Mouse (Mus musculus) heart, embryonic 10.5 days (tissue): ENCODE results near the gene Psmd1. TPM values are rescaled to one million over a fixed set of nuclear protein-coding genes. Genes with fewer than 3 reads are reported as not detected.

Experiments used
- DNase-seq: peaks from one replicate; pipeline ENCODE4 v3.0.0-alpha.2; 2017; ENCODE audit warnings: low spot score
- H3K27ac ChIP-seq: fragments of 300-500 bp; sonication (generic); 2 replicates; pipeline ENCODE4 v1.5.1; 2016; ENCODE audit warnings: mild to moderate bottlenecking
- H3K27me3 ChIP-seq: fragments of 300-500 bp; sonication (generic); 2 replicates; pipeline ENCODE4 v1.6.1; 2016; ENCODE audit warnings: mild to moderate bottlenecking; ENCODE audit not compliant: poor library complexity, insufficient read depth, severe bottlenecking
- H3K36me3 ChIP-seq: fragments of 300-500 bp; sonication (generic); 2 replicates; pipeline ENCODE4 v1.6.1; 2016; ENCODE audit warnings: mild to moderate bottlenecking, moderate library complexity
- H3K4me1 ChIP-seq: fragments of 300-500 bp; sonication (generic); 2 replicates; pipeline ENCODE4 v1.6.1; 2016; ENCODE audit warnings: mild to moderate bottlenecking
- H3K4me3 ChIP-seq: fragments of 300-500 bp; sonication (generic); 2 replicates; pipeline ENCODE4 v1.5.1; 2016; ENCODE audit warnings: mild to moderate bottlenecking, moderate library complexity
- H3K9me3 ChIP-seq: fragments of 300-500 bp; sonication (generic); 2 replicates; pipeline ENCODE4 v1.6.1; 2016; ENCODE audit warnings: mild to moderate bottlenecking, moderate library complexity
- WGBS: fragments of 180-500 bp; shearing (Covaris S2); methylation state at CpG from one replicate; pipeline ENCODE4 v1.1.7; 2016; 5-methylcytosine and 5-hydroxymethylcytosine counted together
- polyA plus RNA-seq: library from polyadenylated mRNA; unstranded; fragments of >200 nt; fragmentation: Nextera tagmentation; extraction: Ambion mirVana; gene quantifications from 2 replicates; pipeline ENCODE4 v1.2.1, GENCODE M21; 2016

Gene Psmd1
- polyA plus RNA-seq, 1 experiment from 2014 or later = 198 TPM

DNA sequence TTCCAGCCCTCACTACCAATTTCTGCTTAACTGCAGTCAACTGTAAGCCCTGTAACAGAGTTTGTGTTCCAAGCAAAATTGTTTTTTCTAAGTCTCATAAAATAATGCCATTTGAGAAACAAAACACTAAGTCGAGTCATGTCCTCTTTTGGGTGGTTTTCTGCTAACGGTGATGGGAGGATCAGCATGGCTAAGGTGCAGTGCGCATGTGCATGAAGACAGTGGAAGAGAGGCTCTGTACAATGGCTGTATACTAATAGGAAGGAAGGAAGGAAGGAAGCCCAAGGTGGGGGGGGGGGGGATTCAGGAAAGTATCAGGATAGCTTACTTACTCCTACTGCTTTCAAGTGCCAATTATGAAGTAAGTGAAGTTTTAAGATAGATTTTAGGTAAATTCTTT lies 50.0 kb downstream of the Psmd1 start:
- H3K4me3 ChIP-seq = no peak overlapping the region
- no peaks in the 10 kb centered on the region for H3K9me3 ChIP-seq
- no peaks in the 10 kb centered on the region for H3K27me3 ChIP-seq
- no peak overlapping the region for H3K27ac ChIP-seq
- no peak for DNase-seq
- H3K36me3 ChIP-seq = peaks cover 37% of the 10 kb centered on the region
- 87% methylated on average over 3 of the region's 3 CpGs for WGBS
- H3K4me1 ChIP-seq = no peaks in the 10 kb centered on the region

GRCm38 (mm10) chr1:86119549-86119948 lies 55.4 kb downstream of the Psmd1 start:
- Histone ChIP-seq H3K27me3 (no peaks in the 10 kb centered on the region), H3K9me3 (no peaks in the 10 kb centered on the region), H3K4me3 (no peak overlapping the region), H3K36me3 (peaks cover 78% of the 10 kb centered on the region), H3K4me1 (no peaks in the 10 kb centered on the region), H3K27ac (no peak overlapping the region)
- DNase-seq = no peak
- 89% methylated on average over 4 of the region's 4 CpGs for WGBS

DNA sequence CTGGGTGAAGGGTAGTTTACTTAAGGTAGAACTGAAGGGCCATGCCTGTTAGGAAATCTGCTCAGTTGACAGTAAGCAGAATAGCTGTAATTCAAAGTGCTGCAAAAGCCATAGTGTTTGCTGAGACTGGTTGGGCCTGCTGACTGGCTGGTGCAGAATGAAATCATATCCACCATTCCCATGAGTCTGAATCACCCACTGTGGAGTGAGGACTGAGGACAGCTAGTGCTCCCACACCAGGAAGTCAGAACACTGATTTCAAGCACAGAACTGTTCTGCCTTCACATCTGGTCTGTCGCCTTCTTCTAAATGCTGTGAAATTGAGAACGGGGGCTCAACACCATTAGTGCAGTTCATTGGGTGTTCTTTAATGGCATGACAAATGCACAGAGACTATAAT lies 61.8 kb downstream of the Psmd1 start:
- WGBS = 93% methylated on average over 2 of the region's 2 CpGs
- Histone ChIP-seq H3K36me3 (peaks cover 92% of the 10 kb centered on the region), H3K27me3 (no peaks in the 10 kb centered on the region), H3K4me1 (no peaks in the 10 kb centered on the region), H3K4me3 (no peak overlapping the region), H3K27ac (no peak overlapping the region), H3K9me3 (no peaks in the 10 kb centered on the region)
- DNase-seq = no peak

GRCm38 (mm10) chr1:86133337-86133736 lies 69.2 kb downstream of the Psmd1 start, which contains the start of gene Gm21972:
TSS of gene Gm21972 (plus strand) at chr1:86133637.
- H3K27ac ChIP-seq = no peak within 1 kb of the TSS
- no peak for DNase-seq
- no peak within 1 kb of the TSS for H3K4me3 ChIP-seq
- WGBS = 92% methylated on average over 4 of the region's 4 CpGs
- no peaks in the 10 kb centered on the region for H3K9me3 ChIP-seq
- no peaks in the 10 kb centered on the region for H3K4me1 ChIP-seq
- H3K27me3 ChIP-seq = no peaks in the 10 kb centered on the region
- peaks cover 88% of the 10 kb centered on the region for H3K36me3 ChIP-seq

GRCm38 (mm10) chr1:86135315-86135714 lies 71.1 kb downstream of the Psmd1 start:
- Histone ChIP-seq H3K9me3 (no peaks in the 10 kb centered on the region), H3K27me3 (no peaks in the 10 kb centered on the region), H3K27ac (no peak overlapping the region), H3K4me1 (no peaks in the 10 kb centered on the region), H3K36me3 (peaks cover 88% of the 10 kb centered on the region), H3K4me3 (no peak overlapping the region)
- 94% methylated on average over 6 of the region's 6 CpGs for WGBS
- DNase-seq = no peak

- Histone ChIP-seq H3K27me3 (no peaks in the 10 kb centered on the region), H3K4me3 (no peak overlapping the region), H3K4me1 (peaks cover 5% of the 10 kb centered on the region; the same call in 1 of the 2 replicates), H3K36me3 (peaks cover 57% of the 10 kb centered on the region), H3K27ac (no peak overlapping the region), H3K9me3 (no peaks in the 10 kb centered on the region)
- WGBS = 75% methylated on average over 3 of the region's 3 CpGs
- DNase-seq = no peak
Measured at GRCm38 (mm10) chr1:86141081-86141480, 76.9 kb downstream of the Psmd1 start.

DNA sequence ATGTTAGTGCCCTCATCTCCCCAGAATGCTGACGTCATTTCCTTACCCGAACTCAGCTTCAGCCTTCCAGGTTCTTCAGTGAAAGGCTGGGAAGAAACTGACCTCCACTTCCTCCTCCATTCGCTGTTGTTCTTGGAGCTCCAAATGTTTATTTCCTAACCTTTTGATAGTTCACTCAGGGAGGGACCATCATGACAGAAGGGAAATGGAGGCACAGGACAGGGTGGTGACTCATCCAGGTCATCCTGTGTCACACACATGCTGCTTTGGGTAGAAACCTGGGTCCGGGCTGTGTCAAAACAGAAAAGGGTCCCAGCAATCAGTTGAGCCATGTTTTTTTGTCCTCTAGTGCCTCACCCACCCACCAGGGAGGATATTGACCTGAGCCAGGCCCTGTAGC lies 79.0 kb downstream of the Psmd1 start:
- DNase-seq = no peak
- 73% methylated on average over 4 of the region's 4 CpGs for WGBS
- H3K27ac ChIP-seq = no peak overlapping the region
- no peaks in the 10 kb centered on the region for H3K9me3 ChIP-seq
- H3K4me1 ChIP-seq = peaks cover 5% of the 10 kb centered on the region; the same call in 1 of the 2 replicates
- no peaks in the 10 kb centered on the region for H3K27me3 ChIP-seq
- peaks cover 38% of the 10 kb centered on the region for H3K36me3 ChIP-seq
- no peak overlapping the region for H3K4me3 ChIP-seq

DNA sequence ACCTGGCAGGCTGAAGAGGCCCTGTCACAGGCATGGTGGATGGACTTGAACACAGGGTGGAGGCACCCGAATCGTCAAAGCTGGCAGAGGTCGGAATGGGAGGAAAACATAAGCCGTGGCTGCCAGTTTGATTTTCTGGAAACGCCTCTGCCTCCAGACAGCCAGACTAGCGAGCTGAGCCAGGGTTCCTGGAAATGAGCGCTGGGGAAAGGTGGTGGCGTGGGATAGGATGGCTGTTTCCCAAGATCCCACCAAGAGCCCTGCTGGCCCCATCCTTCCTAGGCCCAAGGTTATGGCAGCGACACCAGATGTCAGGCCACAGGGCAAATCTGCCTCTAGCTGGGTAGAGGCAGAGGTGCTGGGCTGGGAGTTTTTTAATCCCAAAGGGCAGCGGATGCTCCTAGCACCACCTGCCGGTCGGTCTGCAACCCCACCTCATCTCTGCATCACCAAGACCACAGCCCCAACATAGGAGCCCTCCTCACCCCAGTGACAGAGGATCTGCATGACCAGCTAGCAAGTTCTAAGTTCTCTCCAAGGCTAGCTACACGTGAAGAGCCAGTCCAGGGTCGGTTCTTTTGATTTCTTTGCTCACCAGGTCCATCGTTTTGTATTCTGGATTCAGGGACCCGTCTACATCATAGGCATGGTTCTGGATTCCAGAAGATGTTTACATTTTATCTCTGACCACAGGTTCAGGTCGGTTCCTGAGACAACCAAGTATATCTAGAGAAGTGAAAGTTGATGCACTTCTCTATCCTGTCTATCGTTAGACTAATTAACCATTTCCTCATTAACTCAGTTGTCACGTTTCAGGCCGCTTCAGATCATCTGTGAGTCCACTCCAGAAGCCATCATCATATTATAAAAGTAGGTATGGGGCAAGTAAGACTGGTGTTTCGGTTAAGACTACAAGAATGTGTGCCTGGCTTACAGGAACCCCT lies 80.1 kb downstream of the Psmd1 start:
- H3K4me3 ChIP-seq = no peak overlapping the region
- H3K9me3 ChIP-seq = no peaks in the 10 kb centered on the region
- H3K27ac ChIP-seq = no peak overlapping the region
- DNase-seq = no peak
- peaks cover 5% of the 10 kb centered on the region; the same call in 1 of the 2 replicates for H3K4me1 ChIP-seq
- 74% methylated on average over 21 of the region's 21 CpGs for WGBS
- no peaks in the 10 kb centered on the region for H3K27me3 ChIP-seq
- peaks cover 27% of the 10 kb centered on the region for H3K36me3 ChIP-seq

- 82% methylated on average over 5 of the region's 5 CpGs for WGBS
- H3K4me3 ChIP-seq = no peak overlapping the region
- H3K9me3 ChIP-seq = no peaks in the 10 kb centered on the region
- H3K36me3 ChIP-seq = 0 out of 2 replicates have a peak, but pooled peaks cover 9% of the 10 kb centered on the region
- DNase-seq = no peak
- H3K27me3 ChIP-seq = no peaks in the 10 kb centered on the region
- H3K27ac ChIP-seq = no peak overlapping the region
- H3K4me1 ChIP-seq = peaks cover 5% of the 10 kb centered on the region; the same call in 1 of the 2 replicates
Measured at GRCm38 (mm10) chr1:86146293-86146692, 82.1 kb downstream of the Psmd1 start.

- no peak for DNase-seq
- Histone ChIP-seq H3K27me3 (no peaks in the 10 kb centered on the region), H3K27ac (no peak overlapping the region), H3K36me3 (0 out of 2 replicates have a peak, but pooled peaks cover 6% of the 10 kb centered on the region), H3K4me3 (no peak overlapping the region), H3K9me3 (no peaks in the 10 kb centered on the region), H3K4me1 (peaks cover under 1% of the 10 kb centered on the region; the same call in 1 of the 2 replicates)
- WGBS = 83% methylated on average over 5 of the region's 5 CpGs
Measured at GRCm38 (mm10) chr1:86147557-86147956, 83.4 kb downstream of the Psmd1 start.

DNA sequence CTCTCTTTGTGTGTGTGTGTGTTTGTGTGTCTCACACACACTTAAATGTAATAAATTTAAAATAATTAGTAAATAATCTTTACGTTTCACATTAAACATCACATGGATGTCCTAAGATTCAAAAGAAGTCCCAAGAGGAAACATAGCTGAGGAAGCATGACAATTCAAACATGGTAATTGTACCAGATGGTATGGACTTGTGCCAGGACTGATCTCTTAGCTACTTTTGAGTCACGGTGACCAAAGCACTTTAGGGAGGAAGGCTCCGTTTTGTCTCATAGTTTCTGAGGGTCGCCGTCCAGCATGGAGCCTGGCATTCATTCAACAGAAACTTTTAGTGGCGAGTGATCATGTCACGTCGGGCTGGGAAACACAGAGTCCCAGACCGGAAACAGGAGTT lies 84.0 kb downstream of the Psmd1 start:
- Histone ChIP-seq H3K4me1 (no peaks in the 10 kb centered on the region), H3K27me3 (no peaks in the 10 kb centered on the region), H3K36me3 (0 out of 2 replicates have a peak, but pooled peaks cover 4% of the 10 kb centered on the region), H3K27ac (no peak overlapping the region), H3K4me3 (no peak overlapping the region), H3K9me3 (no peaks in the 10 kb centered on the region)
- DNase-seq = no peak
- 80% methylated on average over 9 of the region's 9 CpGs for WGBS

DNA sequence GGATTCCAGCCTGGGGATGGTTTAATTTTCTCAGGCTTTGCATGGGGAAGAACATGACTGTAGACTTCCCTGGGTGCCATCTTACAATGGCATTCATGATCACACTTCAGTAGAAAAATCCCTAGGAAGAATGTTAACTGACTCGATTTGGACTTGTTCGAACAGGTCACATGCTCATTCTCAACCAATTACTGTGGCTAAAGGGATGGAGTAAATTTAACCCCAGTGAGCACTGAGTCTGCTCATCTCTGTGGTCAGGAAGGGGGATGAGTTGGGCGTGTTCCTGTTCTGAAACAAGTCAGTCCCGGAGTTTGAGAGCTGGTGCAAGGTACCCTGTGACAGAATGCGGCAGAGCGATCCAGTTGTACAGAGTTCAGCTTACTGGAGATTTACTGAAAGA lies 86.7 kb downstream of the Psmd1 start:
- H3K36me3 ChIP-seq = no peaks in the 10 kb centered on the region
- H3K27ac ChIP-seq = no peak overlapping the region
- H3K4me3 ChIP-seq = no peak overlapping the region
- 80% methylated on average over 6 of the region's 6 CpGs for WGBS
- H3K4me1 ChIP-seq = peaks cover 10% of the 10 kb centered on the region
- no peaks in the 10 kb centered on the region for H3K9me3 ChIP-seq
- no peaks in the 10 kb centered on the region for H3K27me3 ChIP-seq
- no peak for DNase-seq

- Histone ChIP-seq H3K27me3 (no peaks in the 10 kb centered on the region), H3K9me3 (no peaks in the 10 kb centered on the region), H3K36me3 (no peaks in the 10 kb centered on the region), H3K27ac (no peak overlapping the region), H3K4me1 (peaks cover 10% of the 10 kb centered on the region), H3K4me3 (no peak overlapping the region)
- WGBS = 73% methylated on average over 7 of the region's 7 CpGs
- DNase-seq = no peak
Measured at GRCm38 (mm10) chr1:86151376-86151775, 87.2 kb downstream of the Psmd1 start.
